Mouse (Mus musculus): ENCODE results near the gene Tmem151b. TPM values are rescaled to one million over a fixed set of nuclear protein-coding genes. Genes with fewer than 3 reads are reported as not detected.

Tmem151b gene
- total RNA-seq, 1 experiment = 2.1 TPM

- Histone ChIP-seq H3K4me1 (ENCODE audit: control insufficient read depth in 2 of 2, insufficient read depth in 2 of 2, low read length in 2 of 2, poor library complexity in 1 of 2) (peaks cover 16% of the 10 kb centered on the region in 2 experiments), H3K9me3 (ENCODE audit: control insufficient read depth, insufficient read depth, low read depth, low read length) (no peaks in the 10 kb centered on the region), H3K9ac (ENCODE audit: insufficient read depth, low read depth, low read length, poor library complexity, severe bottlenecking) (no peak overlapping the region), H3K36me3 (ENCODE audit: control insufficient read depth, insufficient read depth, low read length, poor library complexity, severe bottlenecking) (no peaks in the 10 kb centered on the region), H3K27ac (ENCODE audit: insufficient read depth, low read depth, low read length, poor library complexity, severe bottlenecking) (no peak overlapping the region), H3K4me3 (ENCODE audit: insufficient read depth in 1 of 2, low read depth in 1 of 2, low read length in 2 of 2, poor library complexity in 1 of 2, severe bottlenecking in 1 of 2) (no peak overlapping the region)
- in situ Hi-C loops (cut with MboI; ENCODE audit: low sequenced_read_pairs in 2 of 2, unreplicated experiment in 2 of 2) = no loop called here
- TF ChIP-seq CHD2 (IDR thresholded peaks at IDR 0.05; ENCODE audit: low read depth, low read length) = no peak
- TF ChIP-seq HCFC1 (IDR thresholded peaks at IDR 0.05; ENCODE audit: borderline replicate concordance, insufficient read depth, low read length) = no peak
- no peak for TF ChIP-seq ZC3H11A (IDR thresholded peaks at IDR 0.05; ENCODE audit: borderline replicate concordance, low read depth, low read length)
- no peak for DNase-seq (ENCODE audit: low read depth, low spot score)
These were observed 47.2 kb downstream of the Tmem151b start for GRCm38 (mm10) chr17:45502324-45502723.

DNA sequence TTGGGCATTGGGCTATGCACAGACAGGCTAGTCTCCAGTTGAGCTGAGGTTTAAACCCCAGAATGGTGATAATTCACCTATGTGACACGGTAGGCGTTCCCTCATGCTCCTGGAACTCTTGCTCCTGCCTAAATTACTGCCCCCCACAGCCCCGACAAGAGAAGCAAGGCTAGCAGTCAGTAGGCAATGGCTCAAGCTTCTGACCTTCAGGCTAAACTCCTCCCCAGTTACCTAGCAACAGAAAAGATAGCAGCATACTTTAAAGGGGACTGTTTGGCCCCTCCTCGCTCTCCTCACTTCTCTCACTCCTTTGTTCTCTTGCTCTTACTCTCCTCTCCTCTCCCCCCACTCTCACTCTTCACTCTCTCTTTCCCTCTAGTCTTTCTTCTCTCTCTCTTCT is 48.5 kb downstream of the Tmem151b start:
- peaks cover 13 to 21% of the 10 kb centered on the region in 2 experiments for H3K4me1 ChIP-seq (ENCODE audit: control insufficient read depth in 2 of 2, insufficient read depth in 2 of 2, low read length in 2 of 2, poor library complexity in 1 of 2)
- TF ChIP-seq ZC3H11A (IDR thresholded peaks at IDR 0.05; ENCODE audit: borderline replicate concordance, low read depth, low read length) = no peak
- no peak for TF ChIP-seq CHD2 (IDR thresholded peaks at IDR 0.05; ENCODE audit: low read depth, low read length)
- no peak for TF ChIP-seq HCFC1 (IDR thresholded peaks at IDR 0.05; ENCODE audit: borderline replicate concordance, insufficient read depth, low read length)
- TF ChIP-seq MAFK (IDR thresholded peaks at IDR 0.05; ENCODE audit: insufficient read depth, low read depth, low read length) = no peak
- TF ChIP-seq ZNF384 (IDR thresholded peaks at IDR 0.05; ENCODE audit: low read depth, low read length) = no peak
- H3K4me3 ChIP-seq (ENCODE audit: insufficient read depth in 1 of 2, low read depth in 1 of 2, low read length in 2 of 2, poor library complexity in 1 of 2, severe bottlenecking in 1 of 2) = no peak overlapping the region
- H3K27ac ChIP-seq (ENCODE audit: insufficient read depth, low read depth, low read length, poor library complexity, severe bottlenecking) = no peak overlapping the region
- no peak for DNase-seq (ENCODE audit: low read depth, low spot score)
- in situ Hi-C loops (cut with MboI; ENCODE audit: low sequenced_read_pairs in 2 of 2, unreplicated experiment in 2 of 2) = no loop called here
- H3K9ac ChIP-seq (ENCODE audit: insufficient read depth, low read depth, low read length, poor library complexity, severe bottlenecking) = no peak overlapping the region
- no peaks in the 10 kb centered on the region for H3K9me3 ChIP-seq (ENCODE audit: control insufficient read depth, insufficient read depth, low read depth, low read length)
- H3K36me3 ChIP-seq (ENCODE audit: control insufficient read depth, insufficient read depth, low read length, poor library complexity, severe bottlenecking) = no peaks in the 10 kb centered on the region

GRCm38 (mm10) chr17:45499516-45499915 is 50.0 kb downstream of the Tmem151b start:
- in situ Hi-C loops (cut with MboI; ENCODE audit: low sequenced_read_pairs in 2 of 2, unreplicated experiment in 2 of 2) = no loop called here
- H3K4me3 ChIP-seq (ENCODE audit: insufficient read depth in 1 of 2, low read depth in 1 of 2, low read length in 2 of 2, poor library complexity in 1 of 2, severe bottlenecking in 1 of 2) = no peak overlapping the region
- H3K9me3 ChIP-seq (ENCODE audit: control insufficient read depth, insufficient read depth, low read depth, low read length) = no peaks in the 10 kb centered on the region
- TF ChIP-seq MAFK (IDR thresholded peaks at IDR 0.05; ENCODE audit: insufficient read depth, low read depth, low read length) = no peak
- TF ChIP-seq ZNF384 (IDR thresholded peaks at IDR 0.05; ENCODE audit: low read depth, low read length) = no peak
- no peak for TF ChIP-seq HCFC1 (IDR thresholded peaks at IDR 0.05; ENCODE audit: borderline replicate concordance, insufficient read depth, low read length)
- TF ChIP-seq ZC3H11A (IDR thresholded peaks at IDR 0.05; ENCODE audit: borderline replicate concordance, low read depth, low read length) = no peak
- TF ChIP-seq CHD2 (IDR thresholded peaks at IDR 0.05; ENCODE audit: low read depth, low read length) = no peak
- no peak overlapping the region for H3K9ac ChIP-seq (ENCODE audit: insufficient read depth, low read depth, low read length, poor library complexity, severe bottlenecking)
- no peak overlapping the region for H3K27ac ChIP-seq (ENCODE audit: insufficient read depth, low read depth, low read length, poor library complexity, severe bottlenecking)
- DNase-seq (ENCODE audit: low read depth, low spot score) = no peak
- peaks cover 22 to 26% of the 10 kb centered on the region in 2 experiments for H3K4me1 ChIP-seq (ENCODE audit: control insufficient read depth in 2 of 2, insufficient read depth in 2 of 2, low read length in 2 of 2, poor library complexity in 1 of 2)
- no peaks in the 10 kb centered on the region for H3K36me3 ChIP-seq (ENCODE audit: control insufficient read depth, insufficient read depth, low read length, poor library complexity, severe bottlenecking)

- Histone ChIP-seq H3K4me1 (ENCODE audit: control insufficient read depth in 2 of 2, insufficient read depth in 2 of 2, low read length in 2 of 2, poor library complexity in 1 of 2) (peaks cover 19 to 26% of the 10 kb centered on the region in 2 experiments), H3K4me3 (ENCODE audit: insufficient read depth in 1 of 2, low read depth in 1 of 2, low read length in 2 of 2, poor library complexity in 1 of 2, severe bottlenecking in 1 of 2) (no peak overlapping the region), H3K9ac (ENCODE audit: insufficient read depth, low read depth, low read length, poor library complexity, severe bottlenecking) (no peak overlapping the region; the same call in 1 of the 2 replicates), H3K36me3 (ENCODE audit: control insufficient read depth, insufficient read depth, low read length, poor library complexity, severe bottlenecking) (no peaks in the 10 kb centered on the region; the same call in 1 of the 2 replicates), H3K27ac (ENCODE audit: insufficient read depth, low read depth, low read length, poor library complexity, severe bottlenecking) (no peak overlapping the region; the same call in 1 of the 2 replicates), H3K9me3 (ENCODE audit: control insufficient read depth, insufficient read depth, low read depth, low read length) (no peaks in the 10 kb centered on the region)
- in situ Hi-C loops (cut with MboI; ENCODE audit: low sequenced_read_pairs in 2 of 2, unreplicated experiment in 2 of 2) = no loop called here
- no peak for DNase-seq (ENCODE audit: low read depth, low spot score)
- TF ChIP-seq MAFK (IDR thresholded peaks at IDR 0.05; ENCODE audit: insufficient read depth, low read depth, low read length) = no peak
- TF ChIP-seq HCFC1 (IDR thresholded peaks at IDR 0.05; ENCODE audit: borderline replicate concordance, insufficient read depth, low read length) = no peak
- TF ChIP-seq ZNF384 (IDR thresholded peaks at IDR 0.05; ENCODE audit: low read depth, low read length) = no peak
- no peak for TF ChIP-seq CHD2 (IDR thresholded peaks at IDR 0.05; ENCODE audit: low read depth, low read length)
- TF ChIP-seq ZC3H11A (IDR thresholded peaks at IDR 0.05; ENCODE audit: borderline replicate concordance, low read depth, low read length) = no peak
These were observed 51.1 kb downstream of the Tmem151b start for GRCm38 (mm10) chr17:45498397-45498796.

DNA sequence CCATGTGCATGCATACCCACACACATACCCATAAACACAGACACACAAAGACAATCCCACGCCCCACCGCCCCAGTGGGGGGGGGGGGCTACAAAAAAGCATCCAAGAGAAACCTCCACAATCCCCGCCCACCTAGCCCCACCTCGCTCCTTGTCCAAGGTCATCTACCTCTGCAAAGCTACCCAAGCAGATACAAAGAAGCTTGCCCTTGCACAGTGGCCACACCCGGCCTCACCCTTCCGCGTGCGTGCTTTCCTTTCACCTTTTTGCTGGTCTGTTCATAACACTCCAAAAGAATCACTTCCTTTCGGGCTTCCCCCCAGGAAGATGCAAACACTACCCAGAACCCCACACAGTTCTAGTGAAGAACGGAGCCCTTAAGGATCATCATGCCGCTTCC is 54.1 kb downstream of the Tmem151b start:
- in situ Hi-C loops (cut with MboI; ENCODE audit: low sequenced_read_pairs in 2 of 2, unreplicated experiment in 2 of 2) = no loop called here
- peak; percentile 68 for DNase-seq (ENCODE audit: low read depth, low spot score)
- H3K4me3 ChIP-seq (ENCODE audit: insufficient read depth in 1 of 2, low read depth in 1 of 2, low read length in 2 of 2, poor library complexity in 1 of 2, severe bottlenecking in 1 of 2) = peak overlapping the region; percentile 0 to 25; a peak in 3 of 4 replicates
- H3K9me3 ChIP-seq (ENCODE audit: control insufficient read depth, insufficient read depth, low read depth, low read length) = no peaks in the 10 kb centered on the region
- H3K27ac ChIP-seq (ENCODE audit: insufficient read depth, low read depth, low read length, poor library complexity, severe bottlenecking) = peak overlapping the region; percentile 94
- no peak for TF ChIP-seq CHD2 (IDR thresholded peaks at IDR 0.05; ENCODE audit: low read depth, low read length)
- TF ChIP-seq HCFC1 (IDR thresholded peaks at IDR 0.05; ENCODE audit: borderline replicate concordance, insufficient read depth, low read length) = no peak
- no peak for TF ChIP-seq MAFK (IDR thresholded peaks at IDR 0.05; ENCODE audit: insufficient read depth, low read depth, low read length)
- no peak for TF ChIP-seq ZNF384 (IDR thresholded peaks at IDR 0.05; ENCODE audit: low read depth, low read length)
- no peak for TF ChIP-seq ZC3H11A (IDR thresholded peaks at IDR 0.05; ENCODE audit: borderline replicate concordance, low read depth, low read length)
- peak overlapping the region; percentile 45; the same call in 1 of the 2 replicates for H3K9ac ChIP-seq (ENCODE audit: insufficient read depth, low read depth, low read length, poor library complexity, severe bottlenecking)
- H3K4me1 ChIP-seq (ENCODE audit: control insufficient read depth in 2 of 2, insufficient read depth in 2 of 2, low read length in 2 of 2, poor library complexity in 1 of 2) = peaks cover 15 to 24% of the 10 kb centered on the region in 2 experiments
- no peaks in the 10 kb centered on the region; the same call in 1 of the 2 replicates for H3K36me3 ChIP-seq (ENCODE audit: control insufficient read depth, insufficient read depth, low read length, poor library complexity, severe bottlenecking)

All from ES-E14 (cell line).